Mouse (Mus musculus): ENCODE measurements around the gene Slc5a3. TPM values are rescaled to one million over a fixed set of nuclear protein-coding genes. Genes with fewer than 3 reads are reported as not detected.

Slc5a3 gene
- polyA plus RNA-seq, 1 experiment from 2014 or later = 0.82 TPM

DNA sequence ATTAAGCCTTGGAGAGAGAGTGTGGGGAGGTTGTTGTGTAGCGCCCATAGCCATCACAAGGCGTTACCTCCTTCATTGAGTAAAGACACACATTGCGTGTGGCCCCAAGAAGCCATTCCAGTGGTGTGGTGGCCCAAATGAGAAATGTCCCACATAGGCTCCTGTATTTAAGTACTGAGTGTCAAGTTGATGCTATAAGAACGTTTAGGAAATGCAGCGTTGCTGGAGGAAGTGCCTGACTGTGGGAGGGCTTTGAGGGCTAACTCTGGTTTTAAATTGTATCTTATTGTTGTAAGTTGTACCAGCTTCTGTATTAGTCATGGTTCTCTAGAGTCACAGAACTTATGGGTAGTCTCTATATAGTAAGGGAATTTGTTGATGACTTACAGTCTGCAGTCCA, 49.2 kb downstream of the Slc5a3 start:
- ATAC-seq = no peak
- Histone ChIP-seq H3K4me2 (ENCODE audit: low read depth, low read length) (no peak overlapping the region), H3K9me3 (ENCODE audit: low read length) (no peaks in the 10 kb centered on the region), H3K9ac (replicated peaks) (no peak overlapping the region), H3K4me1 (ENCODE audit: insufficient read depth) (no peaks in the 10 kb centered on the region; the same call in 1 of the 2 replicates), H3K36me3 (replicated peaks; ENCODE audit: insufficient read depth, low read length) (no peaks in the 10 kb centered on the region; the same call in 1 of the 2 replicates), H3K27me3 (ENCODE audit: insufficient read depth, low read length) (no peaks in the 10 kb centered on the region), H3K4me3 (ENCODE audit: low read depth, low read length) (no peak overlapping the region), H3K27ac (ENCODE audit: low read depth) (no peak overlapping the region)
- WGBS (ENCODE audit: insufficient replicate concordance) = 83% methylated on average over 5 of the region's 5 CpGs
- no peak for DNase-seq
- TF ChIP-seq CTCF (IDR thresholded peaks at IDR 0.05; ENCODE audit: low read depth) (no peak), EP300 (IDR thresholded peaks at IDR 0.05; ENCODE audit: low read depth) (no peak)

DNA sequence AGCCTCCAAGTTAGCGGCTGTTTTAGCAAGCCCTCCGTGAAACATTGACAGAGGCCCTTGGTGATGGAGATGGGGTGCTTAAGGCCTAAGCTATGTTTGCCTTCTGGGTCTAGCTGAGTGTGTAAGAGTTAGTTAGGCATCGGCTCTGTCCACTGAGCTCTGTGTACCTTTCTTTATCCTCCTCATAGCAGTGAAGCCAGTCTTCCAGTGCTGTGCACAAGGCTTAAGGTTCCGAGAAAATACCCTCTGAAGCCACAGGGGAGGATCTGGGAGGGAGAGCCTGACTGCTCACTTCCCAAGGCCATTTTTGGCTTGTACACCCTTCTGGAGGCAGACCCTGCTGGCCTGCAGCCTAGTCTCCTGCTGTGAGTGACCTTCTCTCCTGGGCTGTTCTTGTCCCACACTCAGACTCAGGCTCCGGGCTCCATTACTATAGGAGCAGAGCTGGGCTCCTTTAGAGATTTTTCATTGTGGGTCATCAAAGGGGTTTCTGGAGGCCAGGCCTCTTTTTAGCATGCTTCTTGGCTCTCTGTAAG, 56.7 kb downstream of the Slc5a3 start:
- DNase-seq (no peak), ATAC-seq (no peak)
- Histone ChIP-seq H3K4me1 (ENCODE audit: insufficient read depth) (no peaks in the 10 kb centered on the region), H3K36me3 (replicated peaks; ENCODE audit: insufficient read depth, low read length) (no peaks in the 10 kb centered on the region; the same call in none of the 2 replicates), H3K27me3 (ENCODE audit: insufficient read depth, low read length) (no peaks in the 10 kb centered on the region), H3K4me2 (ENCODE audit: low read depth, low read length) (no peak overlapping the region), H3K9ac (replicated peaks) (no peak overlapping the region), H3K27ac (ENCODE audit: low read depth) (no peak overlapping the region), H3K9me3 (ENCODE audit: low read length) (no peaks in the 10 kb centered on the region), H3K4me3 (ENCODE audit: low read depth, low read length) (no peak overlapping the region)
- TF ChIP-seq CTCF (IDR thresholded peaks at IDR 0.05; ENCODE audit: low read depth) (no peak), EP300 (IDR thresholded peaks at IDR 0.05; ENCODE audit: low read depth) (no peak)
- WGBS (ENCODE audit: insufficient replicate concordance) = 82% methylated on average over 5 of the region's 5 CpGs

DNA sequence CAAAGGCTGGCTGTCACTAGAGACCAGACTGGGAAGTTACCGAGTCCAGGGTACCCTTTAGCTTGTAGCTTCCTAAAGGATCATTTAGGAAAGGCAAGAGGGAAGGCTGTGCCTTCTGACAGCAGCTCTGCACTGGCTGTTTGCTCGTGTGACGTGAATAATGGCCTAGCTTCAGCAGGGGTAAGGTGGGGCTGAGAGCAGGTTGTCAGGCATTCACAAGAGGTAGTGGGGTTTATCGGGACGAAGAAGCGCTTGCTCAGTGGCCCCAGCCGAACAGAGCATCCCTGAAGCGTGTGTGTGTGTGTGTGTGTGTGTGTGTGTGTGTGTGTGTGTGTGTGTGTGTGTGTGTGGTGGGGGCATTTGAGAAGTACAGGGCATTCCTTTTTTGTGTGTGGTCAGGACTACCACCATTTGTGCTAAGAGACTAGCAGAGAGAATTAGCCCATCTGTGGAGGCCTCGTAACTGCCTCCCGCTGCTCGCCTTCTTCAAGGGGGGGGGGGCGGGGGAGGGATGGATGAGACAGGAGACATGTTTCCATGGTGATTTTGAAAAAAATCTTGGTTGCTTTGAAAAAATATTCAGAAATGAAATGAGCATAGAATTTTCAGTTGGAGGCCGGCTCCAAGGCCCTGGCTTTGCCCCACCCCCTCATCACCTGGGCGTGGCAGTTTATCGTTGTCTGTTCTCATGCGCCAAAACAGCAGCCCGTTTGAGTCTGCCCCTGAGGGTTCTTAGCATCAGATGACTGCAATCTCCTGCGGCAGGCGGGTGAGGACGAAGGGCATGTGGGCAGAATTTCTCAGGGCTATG, 57.7 kb downstream of the Slc5a3 start:
- DNase-seq (peak; percentile 31), ATAC-seq (0 out of 2 replicates have a peak, but pooled peaks have one; percentile 27)
- H3K4me2 ChIP-seq (ENCODE audit: low read depth, low read length) = no peak overlapping the region
- TF ChIP-seq EP300 (IDR thresholded peaks at IDR 0.05; ENCODE audit: low read depth) = no peak
- no peak for TF ChIP-seq CTCF (IDR thresholded peaks at IDR 0.05; ENCODE audit: low read depth)
- H3K9ac ChIP-seq (replicated peaks) = no peak overlapping the region
- no peaks in the 10 kb centered on the region for H3K9me3 ChIP-seq (ENCODE audit: low read length)
- WGBS (ENCODE audit: insufficient replicate concordance) = 59% methylated on average over 17 of the region's 20 CpGs
- no peaks in the 10 kb centered on the region for H3K27me3 ChIP-seq (ENCODE audit: insufficient read depth, low read length)
- no peaks in the 10 kb centered on the region for H3K4me1 ChIP-seq (ENCODE audit: insufficient read depth)
- no peak overlapping the region for H3K4me3 ChIP-seq (ENCODE audit: low read depth, low read length)
- no peaks in the 10 kb centered on the region; the same call in none of the 2 replicates for H3K36me3 ChIP-seq (replicated peaks; ENCODE audit: insufficient read depth, low read length)
- H3K27ac ChIP-seq (ENCODE audit: low read depth) = no peak overlapping the region

DNA sequence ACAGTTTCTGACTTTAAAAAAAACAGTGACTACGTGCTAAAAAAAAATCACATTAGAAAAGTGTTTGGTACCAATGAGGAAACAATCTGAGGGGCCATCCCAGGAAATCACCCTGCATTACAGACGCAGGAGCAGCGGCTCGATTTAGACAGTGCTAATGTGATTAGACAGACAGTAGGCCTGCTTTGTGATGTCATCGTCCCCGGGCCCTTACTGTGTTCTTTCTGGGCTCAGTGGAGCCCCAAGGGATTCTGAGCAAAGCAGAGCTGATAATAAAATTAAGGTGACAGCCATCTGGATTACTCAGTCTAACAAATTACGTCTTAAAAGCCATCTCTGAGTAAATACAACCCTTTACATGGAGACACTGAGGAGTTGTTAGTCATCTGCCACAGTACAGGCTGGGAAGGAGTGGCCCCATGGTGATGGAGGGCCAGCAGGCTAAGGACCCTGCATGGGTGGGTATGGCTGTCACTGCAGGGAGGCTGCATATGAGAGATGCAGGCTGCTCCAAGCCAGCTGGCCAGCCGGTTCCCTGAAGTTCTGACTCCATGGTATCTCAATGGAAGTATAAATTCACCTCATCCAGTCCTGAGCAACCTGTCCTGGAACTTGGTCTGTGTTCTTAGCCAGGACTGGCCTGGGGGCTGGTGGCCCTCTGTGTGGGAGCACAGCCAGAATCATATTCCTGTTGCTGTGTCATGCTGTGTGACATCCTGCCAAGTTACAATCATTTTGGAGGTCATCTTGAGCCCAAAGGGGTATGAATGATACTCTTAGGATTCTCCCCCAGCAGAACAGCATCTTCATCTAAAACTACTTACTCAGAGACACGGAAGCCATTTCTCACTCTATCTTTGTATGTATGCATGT, 59.5 kb downstream of the Slc5a3 start:
- no peak for ATAC-seq
- Histone ChIP-seq H3K27ac (ENCODE audit: low read depth) (no peak overlapping the region), H3K4me2 (ENCODE audit: low read depth, low read length) (no peak overlapping the region), H3K9ac (replicated peaks) (no peak overlapping the region), H3K36me3 (replicated peaks; ENCODE audit: insufficient read depth, low read length) (no peaks in the 10 kb centered on the region; the same call in 1 of the 2 replicates), H3K9me3 (ENCODE audit: low read length) (no peaks in the 10 kb centered on the region), H3K4me1 (ENCODE audit: insufficient read depth) (no peaks in the 10 kb centered on the region), H3K27me3 (ENCODE audit: insufficient read depth, low read length) (no peaks in the 10 kb centered on the region), H3K4me3 (ENCODE audit: low read depth, low read length) (no peak overlapping the region)
- TF ChIP-seq EP300 (IDR thresholded peaks at IDR 0.05; ENCODE audit: low read depth) (no peak), CTCF (IDR thresholded peaks at IDR 0.05; ENCODE audit: low read depth) (no peak)
- WGBS (ENCODE audit: insufficient replicate concordance) = 74% methylated on average over 9 of the region's 9 CpGs
- no peak for DNase-seq

DNA sequence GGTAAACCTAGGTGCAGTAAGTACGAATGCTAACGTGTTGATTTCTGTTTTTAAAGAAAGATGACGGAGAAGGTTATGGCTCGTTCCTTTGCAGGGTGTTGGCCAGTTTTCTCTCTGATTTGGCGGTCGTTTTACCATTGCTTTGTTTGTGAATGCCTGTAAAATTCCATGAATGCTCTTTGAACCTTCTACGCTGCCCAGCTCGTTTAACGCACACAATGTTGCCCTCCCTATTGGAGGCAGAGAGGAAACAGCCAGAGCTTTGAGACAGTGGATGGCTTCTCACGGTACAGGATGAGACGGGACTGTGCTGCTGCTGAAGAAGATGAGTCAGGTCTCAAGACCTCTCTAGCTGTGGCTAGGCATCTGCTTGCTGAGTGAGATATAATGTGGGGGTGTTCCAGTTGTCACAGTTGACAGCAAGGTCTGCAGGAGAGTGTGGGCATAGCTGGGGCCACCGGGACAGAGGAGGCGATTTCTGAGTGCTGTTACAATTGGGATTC, 60.9 kb downstream of the Slc5a3 start:
- H3K27me3 ChIP-seq (ENCODE audit: insufficient read depth, low read length) = no peaks in the 10 kb centered on the region
- 62% methylated on average over 13 of the region's 13 CpGs for WGBS (ENCODE audit: insufficient replicate concordance)

More for the DNA sequence above, 60.9 kb downstream of the Slc5a3 start:
- Histone ChIP-seq H3K36me3 (replicated peaks; ENCODE audit: insufficient read depth, low read length) (no peaks in the 10 kb centered on the region), H3K9ac (replicated peaks) (no peak overlapping the region), H3K4me1 (ENCODE audit: insufficient read depth) (no peaks in the 10 kb centered on the region), H3K27ac (ENCODE audit: low read depth) (no peak overlapping the region), H3K9me3 (ENCODE audit: low read length) (no peaks in the 10 kb centered on the region), H3K4me2 (ENCODE audit: low read depth, low read length) (no peak overlapping the region), H3K4me3 (ENCODE audit: low read depth, low read length) (no peak overlapping the region)
- TF ChIP-seq CTCF (IDR thresholded peaks at IDR 0.05; ENCODE audit: low read depth) (no peak), EP300 (IDR thresholded peaks at IDR 0.05; ENCODE audit: low read depth) (no peak)
- ATAC-seq (no peak), DNase-seq (no peak)

Measured in liver, postnatal 0 days (tissue).